Mouse (Mus musculus) neural tube, embryonic 11.5 days (tissue): ENCODE results near the gene 2310033P09Rik. TPM values are rescaled to one million over a fixed set of nuclear protein-coding genes. Genes with fewer than 3 reads are reported as not detected.
"Not testable (repeated sequence)": the region's sequence is repeated elsewhere in the genome, so short reads cannot be mapped to it uniquely, and the experiment has no call there.

Experiments
- ATAC-seq: fragments of 200-750 bp; cut with Nextera tagmentation; 2 replicates; pipeline ENCODE4 v1.8.0; 2017; ENCODE audit warnings: moderate number of reproducible peaks, mild to moderate bottlenecking, moderate TSS enrichment, moderate library complexity; ENCODE audit not compliant: insufficient read depth, low FRiP score, low TSS enrichment
- DNase-seq: peaks from one replicate; pipeline ENCODE4 v3.0.0-alpha.2; 2015; ENCODE audit warnings: low spot score
- H3K27ac ChIP-seq: fragments of 300-500 bp; sonication (generic); 2 replicates; pipeline ENCODE4 v1.5.1; 2014; ENCODE audit warnings: low read depth, mild to moderate bottlenecking, low read length
- H3K27me3 ChIP-seq: fragments of 300-500 bp; sonication (generic); 2 replicates; pipeline ENCODE4 v1.6.1; 2014; ENCODE audit warnings: mild to moderate bottlenecking, low read length, mixed read lengths; ENCODE audit not compliant: control insufficient read depth, insufficient read depth
- H3K36me3 ChIP-seq: fragments of 300-500 bp; sonication (generic); 2 replicates; pipeline ENCODE4 v1.6.1; 2014; ENCODE audit warnings: mild to moderate bottlenecking, low read length, moderate library complexity, mixed read lengths; ENCODE audit not compliant: control insufficient read depth, insufficient read depth
- H3K4me1 ChIP-seq: fragments of 300-500 bp; sonication (generic); 2 replicates; pipeline ENCODE4 v1.6.1; 2014; ENCODE audit warnings: low read length, mixed read lengths; ENCODE audit not compliant: control insufficient read depth, insufficient read depth
- H3K4me2 ChIP-seq: fragments of 300-500 bp; sonication (generic); 2 replicates; pipeline ENCODE4 v1.6.1; 2014; ENCODE audit warnings: low read depth, mild to moderate bottlenecking, moderate library complexity
- H3K4me3 ChIP-seq: fragments of 300-500 bp; sonication (generic); 2 replicates; pipeline ENCODE4 v1.5.1; 2014; ENCODE audit warnings: low read depth, low read length
- H3K9ac ChIP-seq: fragments of 300-500 bp; sonication (generic); 2 replicates; pipeline ENCODE4 v1.6.1; 2014; ENCODE audit warnings: mild to moderate bottlenecking, low read length
- H3K9me3 ChIP-seq: fragments of 300-500 bp; sonication (generic); 2 replicates; pipeline ENCODE4 v1.6.1; 2016; ENCODE audit warnings: low read length; ENCODE audit not compliant: control insufficient read depth
- WGBS: fragments of 180-500 bp; shearing (Covaris S2); extraction: QIAGEN DNeasy Blood & Tissue Kit; methylation state at CpG from one replicate; pipeline ENCODE4 v1.1.7; 2014; 5-methylcytosine and 5-hydroxymethylcytosine counted together
- polyA plus RNA-seq: library from polyadenylated mRNA; unstranded; fragments of >200 nt; fragmentation: Nextera tagmentation; extraction: Ambion mirVana; gene quantifications from 2 replicates; pipeline ENCODE4 v1.2.1, GENCODE M21; 2014

2310033P09Rik gene
- polyA plus RNA-seq, 1 experiment from 2014 or later = 31.0 TPM

DNA sequence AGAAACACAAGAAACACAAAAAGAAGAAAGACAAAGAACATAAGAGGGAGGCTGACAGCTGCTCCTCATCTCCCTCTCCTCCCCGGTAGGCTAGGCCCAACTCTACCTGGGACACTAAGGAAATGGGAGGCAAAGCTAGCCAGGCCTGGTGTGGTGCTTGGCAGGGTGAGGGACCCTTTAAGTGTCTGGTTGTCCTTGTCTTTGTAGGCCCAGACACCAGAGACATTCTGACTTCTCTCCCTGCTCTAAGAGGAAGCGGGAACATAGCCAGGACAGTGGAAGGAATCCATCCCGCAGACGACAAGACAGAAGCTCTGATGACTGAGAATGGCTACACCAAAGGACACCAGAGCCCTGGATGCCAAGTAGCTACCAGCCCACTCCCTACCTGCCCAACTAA, 1.9 kb downstream of the 2310033P09Rik start:
- H3K27me3 ChIP-seq = no peaks in the 10 kb centered on the region
- H3K9ac ChIP-seq = no peak overlapping the region
- ATAC-seq = no peak
- H3K4me3 ChIP-seq = no peak overlapping the region
- no peak overlapping the region for H3K4me2 ChIP-seq
- no peaks in the 10 kb centered on the region for H3K9me3 ChIP-seq
- H3K27ac ChIP-seq = no peak overlapping the region
- no peak for DNase-seq
- WGBS = 88% methylated on average over 4 of the region's 4 CpGs
- H3K4me1 ChIP-seq = 0 out of 2 replicates have a peak, but pooled peaks cover 8% of the 10 kb centered on the region
- H3K36me3 ChIP-seq = peaks cover 17% of the 10 kb centered on the region

DNA sequence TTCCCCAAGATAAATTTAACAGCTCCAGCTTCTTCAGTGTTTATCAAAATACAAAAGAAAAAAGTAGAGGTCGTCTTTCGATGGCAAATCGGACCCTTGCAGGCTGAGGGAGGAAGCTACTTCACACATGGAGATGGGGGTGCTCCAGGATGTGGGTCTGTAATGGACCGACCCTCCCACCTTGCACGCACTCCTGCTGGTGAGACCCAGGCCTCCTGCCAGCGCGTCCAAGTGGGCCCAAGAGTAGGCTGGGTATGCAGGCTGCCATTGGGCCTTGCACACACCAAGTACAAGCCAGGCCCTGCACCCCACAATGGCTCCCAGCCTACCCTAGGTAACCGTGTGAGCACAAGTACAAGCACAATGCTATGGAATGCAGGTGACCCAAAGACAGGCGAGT, 3.4 kb downstream of the 2310033P09Rik start:
- peaks cover 15% of the 10 kb centered on the region for H3K36me3 ChIP-seq
- H3K4me3 ChIP-seq, H3K9ac ChIP-seq, DNase-seq, H3K9me3 ChIP-seq, H3K27me3 ChIP-seq, H3K4me2 ChIP-seq, ATAC-seq, H3K4me1 ChIP-seq, H3K27ac ChIP-seq: not testable (repeated sequence)
- 86% methylated on average over 9 of the region's 9 CpGs for WGBS

DNA sequence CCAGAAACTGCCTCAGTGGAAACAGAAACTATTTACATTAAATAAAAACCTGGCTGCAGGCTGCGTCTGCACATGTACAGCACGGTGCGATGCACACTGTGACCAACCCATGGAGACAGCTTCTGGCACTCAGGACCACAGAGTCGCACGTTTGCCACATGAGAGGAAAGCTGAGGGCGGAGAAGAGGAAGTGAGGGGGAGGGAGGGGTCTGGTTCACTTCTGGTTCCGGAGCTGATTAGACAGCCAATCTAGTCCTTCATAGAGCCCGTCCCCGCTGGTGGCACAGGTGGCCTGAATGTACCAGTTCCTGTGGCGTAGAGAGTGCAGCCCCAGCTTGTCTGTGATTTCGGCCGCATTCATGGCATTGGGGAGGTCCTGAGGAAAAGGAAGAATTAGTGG, 4.2 kb downstream of the 2310033P09Rik start:
- DNase-seq, H3K4me3 ChIP-seq, ATAC-seq, H3K4me1 ChIP-seq, H3K9ac ChIP-seq, H3K27me3 ChIP-seq, H3K9me3 ChIP-seq, H3K4me2 ChIP-seq, H3K27ac ChIP-seq: not testable (repeated sequence)
- peaks cover 15% of the 10 kb centered on the region for H3K36me3 ChIP-seq
- 87% methylated on average over 12 of the region's 12 CpGs for WGBS

DNA sequence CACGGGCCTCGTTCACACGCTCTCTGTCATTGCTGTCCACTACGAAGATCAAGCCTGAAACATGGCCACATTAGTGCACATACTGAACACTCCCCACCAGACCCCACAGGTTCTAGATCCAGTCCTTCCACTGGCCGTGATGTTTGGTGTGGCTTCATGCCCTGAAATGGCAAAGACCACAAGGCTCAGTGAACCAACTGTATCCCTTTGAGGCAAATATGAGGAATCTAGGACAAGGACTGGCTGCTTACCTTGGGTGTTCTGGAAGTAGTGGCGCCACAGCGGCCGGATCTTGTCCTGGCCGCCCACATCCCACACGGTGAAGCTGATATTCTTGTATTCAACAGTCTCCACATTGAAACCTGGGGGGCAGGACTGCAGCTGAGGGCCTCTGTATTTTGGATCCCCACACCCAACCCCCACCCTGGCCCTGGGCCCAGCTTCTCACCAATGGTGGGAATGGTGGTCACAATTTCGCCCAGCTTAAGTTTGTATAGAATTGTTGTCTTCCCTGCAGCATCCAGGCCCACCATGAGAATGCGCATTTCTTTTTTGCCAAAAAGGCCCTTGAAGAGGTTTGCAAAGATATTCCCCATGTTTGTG, 4.9 kb downstream of the 2310033P09Rik start:
- DNase-seq (no peak), ATAC-seq (no peak)
- Histone ChIP-seq H3K4me1 (0 out of 2 replicates have a peak, but pooled peaks cover 8% of the 10 kb centered on the region), H3K27ac (no peak overlapping the region), H3K27me3 (no peaks in the 10 kb centered on the region), H3K9me3 (no peaks in the 10 kb centered on the region), H3K9ac (no peak overlapping the region), H3K4me2 (no peak overlapping the region), H3K36me3 (peaks cover 15% of the 10 kb centered on the region), H3K4me3 (no peak overlapping the region)
- 94% methylated on average over 12 of the region's 12 CpGs for WGBS

DNA sequence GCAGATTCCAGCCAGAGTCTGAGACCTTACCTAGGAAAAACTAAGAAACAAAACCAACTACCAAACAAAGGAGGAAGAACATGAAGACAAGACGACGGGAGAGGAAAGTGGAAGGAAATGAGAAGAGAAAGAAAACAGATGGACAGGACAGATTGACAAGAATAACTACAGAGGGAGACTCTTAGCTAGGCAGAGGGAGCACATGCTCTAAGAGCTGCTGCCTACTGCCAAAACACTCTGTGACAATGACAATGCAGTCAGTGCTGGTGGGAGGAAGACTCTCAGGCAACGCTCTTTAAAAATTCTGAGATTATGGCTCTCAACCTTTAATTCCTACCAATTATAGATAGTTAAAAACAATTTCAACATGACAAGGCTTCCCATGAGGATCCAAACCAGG, 8.8 kb downstream of the 2310033P09Rik start:
- Histone ChIP-seq H3K4me1 (no peaks in the 10 kb centered on the region), H3K4me2 (no peak overlapping the region), H3K36me3 (peaks cover 2% of the 10 kb centered on the region; the same call in 1 of the 2 replicates), H3K27me3 (no peaks in the 10 kb centered on the region), H3K9me3 (no peaks in the 10 kb centered on the region), H3K4me3 (no peak overlapping the region), H3K27ac (no peak overlapping the region), H3K9ac (no peak overlapping the region)
- 89% methylated on average over 3 of the region's 3 CpGs for WGBS
- ATAC-seq (no peak), DNase-seq (no peak)

DNA sequence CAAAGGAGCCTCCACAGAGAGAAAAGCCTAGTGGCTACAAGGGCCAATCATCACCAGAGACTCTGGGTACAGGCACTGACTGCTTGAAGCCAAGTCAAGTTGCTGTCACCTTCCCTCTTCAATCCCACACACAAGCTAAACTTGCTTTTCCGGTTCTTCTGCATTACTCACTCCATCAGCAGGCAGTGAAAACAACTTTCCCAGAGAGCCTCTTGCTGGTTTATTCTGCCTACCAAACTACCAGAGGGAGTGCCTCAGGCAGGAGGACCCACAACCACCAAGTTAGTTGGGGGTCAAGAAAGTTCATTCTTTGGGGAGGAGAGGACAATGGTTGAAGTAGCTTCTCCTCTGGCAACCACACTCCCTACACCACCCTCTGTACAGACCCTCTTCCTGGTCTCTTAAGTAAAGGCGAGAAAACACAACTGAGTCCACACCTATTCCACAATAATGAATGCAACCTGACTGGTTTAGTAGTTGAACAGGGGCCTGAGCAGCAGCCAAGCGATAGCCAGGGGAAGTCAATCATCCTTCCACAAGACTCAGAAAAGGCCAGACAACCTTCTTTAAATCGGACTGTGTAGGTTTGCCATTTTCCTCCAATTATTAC, 10.4 kb downstream of the 2310033P09Rik start:
- Histone ChIP-seq H3K27me3 (no peaks in the 10 kb centered on the region), H3K9me3 (no peaks in the 10 kb centered on the region), H3K4me3 (no peak overlapping the region), H3K36me3 (peaks cover 2% of the 10 kb centered on the region), H3K4me1 (no peaks in the 10 kb centered on the region), H3K9ac (no peak overlapping the region), H3K4me2 (no peak overlapping the region), H3K27ac (no peak overlapping the region)
- ATAC-seq = no peak
- WGBS = 89% methylated on average over 4 of the region's 4 CpGs
- no peak for DNase-seq

DNA sequence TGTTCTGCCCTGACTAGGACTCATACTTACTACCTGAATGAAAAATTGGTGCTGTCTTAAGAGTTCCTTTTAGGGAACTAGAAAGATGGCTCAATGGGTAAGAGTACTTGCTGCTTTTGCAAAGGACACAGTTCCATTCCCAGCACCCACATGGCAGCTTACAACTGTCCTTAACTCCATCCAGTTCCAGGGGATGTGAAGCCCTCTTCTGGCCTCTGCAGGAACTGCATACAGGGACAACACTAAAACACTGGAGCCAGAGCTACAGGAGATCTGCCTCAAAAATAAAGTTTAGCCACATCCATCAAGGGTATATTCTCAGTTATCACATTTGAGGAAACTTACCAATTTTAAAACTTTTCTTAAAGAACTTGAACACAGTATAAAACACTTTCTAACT, 10.9 kb downstream of the 2310033P09Rik start:
- H3K4me3 ChIP-seq = no peak overlapping the region
- ATAC-seq = no peak
- no peak overlapping the region for H3K27ac ChIP-seq
- no peaks in the 10 kb centered on the region for H3K27me3 ChIP-seq
- no peak overlapping the region for H3K4me2 ChIP-seq
- no peaks in the 10 kb centered on the region for H3K4me1 ChIP-seq
- H3K9me3 ChIP-seq = no peaks in the 10 kb centered on the region
- peak; percentile 35 for DNase-seq
- H3K36me3 ChIP-seq = peaks cover 2% of the 10 kb centered on the region
- H3K9ac ChIP-seq = no peak overlapping the region

DNA sequence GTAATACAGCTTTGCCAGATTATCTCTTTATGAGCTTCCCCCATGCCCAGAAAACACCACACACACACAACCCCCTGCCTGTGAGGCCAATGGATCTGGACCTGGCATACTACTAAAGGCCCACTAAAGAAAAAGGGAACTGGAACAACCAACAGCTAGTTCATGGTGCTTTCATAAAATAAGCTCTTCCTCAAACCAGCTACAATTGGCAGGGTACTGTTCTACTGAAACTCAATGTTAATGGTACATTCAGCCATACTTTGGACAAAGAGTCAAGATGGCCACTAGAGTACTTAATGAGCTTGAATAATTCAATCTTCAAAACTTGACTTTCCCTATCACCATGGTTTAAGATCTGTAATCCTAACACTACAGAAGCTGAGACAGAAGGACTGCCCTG, 13.5 kb downstream of the 2310033P09Rik start:
- ATAC-seq (no peak), DNase-seq (no peak)
- peaks cover 2% of the 10 kb centered on the region for H3K36me3 ChIP-seq
- no peak overlapping the region for H3K27ac ChIP-seq
- no peaks in the 10 kb centered on the region for H3K9me3 ChIP-seq
- H3K4me3 ChIP-seq = no peak overlapping the region
- no peak overlapping the region for H3K4me2 ChIP-seq
- peaks cover 12% of the 10 kb centered on the region for H3K4me1 ChIP-seq
- no peaks in the 10 kb centered on the region for H3K27me3 ChIP-seq
- no peak overlapping the region for H3K9ac ChIP-seq

DNA sequence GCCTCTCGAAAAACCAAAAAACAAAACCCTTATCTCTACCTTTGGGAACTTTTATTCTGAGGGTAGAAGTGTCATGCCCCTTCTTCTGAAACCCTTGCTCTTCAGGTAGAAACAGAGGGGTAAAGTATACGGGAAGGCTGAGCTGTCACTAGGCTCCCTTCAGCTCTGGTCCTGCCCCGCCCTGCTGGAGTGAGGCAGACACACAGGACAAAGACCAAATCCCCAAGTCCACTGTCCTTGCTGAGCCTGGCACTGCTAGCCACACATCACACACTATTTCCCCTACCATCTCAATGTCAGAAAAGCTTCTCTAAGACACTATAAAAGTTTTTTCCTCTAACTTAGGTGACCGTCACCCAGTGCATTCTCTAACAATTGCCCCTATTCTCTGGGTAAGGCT, 14.2 kb downstream of the 2310033P09Rik start:
- Histone ChIP-seq H3K9me3 (no peaks in the 10 kb centered on the region), H3K27me3 (no peaks in the 10 kb centered on the region), H3K4me1 (peaks cover 16% of the 10 kb centered on the region), H3K36me3 (peaks cover 2% of the 10 kb centered on the region), H3K4me3 (no peak overlapping the region), H3K4me2 (no peak overlapping the region), H3K9ac (no peak overlapping the region), H3K27ac (no peak overlapping the region)
- DNase-seq (no peak), ATAC-seq (no peak)
- WGBS = 92% methylated on average over 4 of the region's 4 CpGs
